Mouse (Mus musculus) megakaryocyte, embryonic 14.5 days (primary cell): ENCODE measurements around the gene Adam11. TPM values are rescaled to one million over a fixed set of nuclear protein-coding genes. Genes with fewer than 3 reads are reported as not detected.

Experiments used
- H3K27me3 ChIP-seq: replicated peaks from 2 replicates; pipeline ENCODE3; 2012; ENCODE audit warnings: inconsistent platforms
- H3K36me3 ChIP-seq: replicated peaks from 2 replicates; pipeline ENCODE3; 2012; ENCODE audit warnings: low read length, inconsistent platforms, mixed read lengths
- H3K4me1 ChIP-seq: 2 replicates; pipeline ENCODE4 v1.6.1; 2012; ENCODE audit warnings: inconsistent platforms
- H3K4me3 ChIP-seq: replicated peaks from 2 replicates; pipeline ENCODE3; 2012; ENCODE audit warnings: moderate library complexity, mild to moderate bottlenecking, inconsistent platforms
- H3K9me3 ChIP-seq: 2 replicates; pipeline ENCODE4 v1.6.1; 2012; ENCODE audit warnings: inconsistent platforms
- FLI1 ChIP-seq: IDR thresholded peaks from 2 replicates; pipeline ENCODE4 v1.6.1; 2012; ENCODE audit warnings: low read length, inconsistent platforms, mixed read lengths
- GATA1 ChIP-seq: IDR thresholded peaks from 3 replicates; pipeline ENCODE4 v1.6.1; 2012; ENCODE audit warnings: mixed read lengths, low read length, inconsistent platforms, borderline replicate concordance
- polyA plus RNA-seq: library from polyadenylated mRNA; stranded (reverse); fragments of >175 nt; gene quantifications from 2 replicates; pipeline ENCODE4 v1.2.3, GENCODE M21; 2012; ENCODE audit warnings: low replicate concordance; ENCODE audit not compliant: insufficient read depth

Adam11 gene
- polyA plus RNA-seq, 1 experiment, result 0.78 TPM

DNA sequence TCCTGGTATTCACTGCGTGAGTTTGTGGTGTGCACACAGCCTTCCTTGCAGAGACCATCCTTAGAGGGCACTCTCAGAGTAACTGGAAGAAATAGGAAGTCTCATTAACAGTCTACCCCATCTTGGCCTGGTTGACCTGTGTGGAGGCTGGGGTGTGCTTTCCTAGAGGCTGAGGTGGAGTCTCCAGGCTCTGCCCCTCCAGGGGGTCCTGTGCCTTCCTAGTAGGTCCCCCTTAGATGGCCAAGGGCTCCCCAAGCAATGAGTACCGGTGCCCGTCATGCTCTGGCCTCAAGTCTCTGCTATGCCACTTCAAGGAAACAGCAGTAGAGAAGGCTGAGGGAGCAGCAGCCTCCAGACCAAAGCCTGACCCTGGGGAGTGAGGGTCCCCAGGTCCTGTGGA lies 23.2 kb upstream of the Adam11 start:
- H3K36me3 ChIP-seq, result no peaks in the 10 kb centered on the region
- peaks cover 9% of the 10 kb centered on the region for H3K9me3 ChIP-seq
- H3K27me3 ChIP-seq, result peaks cover 66% of the 10 kb centered on the region
- H3K4me1 ChIP-seq, result peaks cover 13% of the 10 kb centered on the region
- no peak overlapping the region for H3K4me3 ChIP-seq
- TF ChIP-seq GATA1 (no peak), FLI1 (no peak)

- TF ChIP-seq GATA1 (no peak), FLI1 (no peak)
These were observed 21.8 kb upstream of the Adam11 start for GRCm38 (mm10) chr11:102739278-102739966.

DNA sequence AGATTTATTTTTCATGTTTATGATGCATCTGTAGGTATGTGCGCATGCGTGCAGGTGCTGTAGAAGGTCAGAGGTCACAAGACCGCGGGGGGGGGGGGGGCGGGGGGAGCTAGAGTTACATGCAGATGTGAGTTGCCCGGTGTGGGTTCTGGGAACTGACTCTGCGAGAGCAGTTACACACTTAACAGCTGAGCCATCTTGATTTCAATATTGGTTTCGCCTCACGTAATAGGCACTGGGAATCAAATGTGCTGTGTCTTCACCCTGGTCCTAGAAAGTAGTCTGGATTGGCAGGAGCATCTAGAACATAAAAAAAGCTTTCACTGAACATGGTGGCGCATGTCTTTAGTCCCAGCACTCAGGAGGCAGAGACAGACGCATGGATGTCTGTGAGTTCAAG lies 20.6 kb upstream of the Adam11 start:
- H3K4me1 ChIP-seq, result peaks cover 13% of the 10 kb centered on the region
- no peaks in the 10 kb centered on the region for H3K36me3 ChIP-seq
- H3K27me3 ChIP-seq, result peaks cover 70% of the 10 kb centered on the region
- TF ChIP-seq GATA1 (no peak), FLI1 (no peak)
- H3K4me3 ChIP-seq, result no peak overlapping the region
- H3K9me3 ChIP-seq, result 0 out of 2 replicates have a peak, but pooled peaks cover 4% of the 10 kb centered on the region

More at GRCm38 (mm10) chr11:102739278-102739966, 21.8 kb upstream of the Adam11 start:
- H3K4me3 ChIP-seq, result peak overlapping the region; percentile 60
- H3K9me3 ChIP-seq, result peaks cover 9% of the 10 kb centered on the region
- H3K27me3 ChIP-seq, result peaks cover 75% of the 10 kb centered on the region
- H3K4me1 ChIP-seq, result peaks cover 13% of the 10 kb centered on the region
- no peaks in the 10 kb centered on the region for H3K36me3 ChIP-seq

GRCm38 (mm10) chr11:102741129-102741950 lies 19.9 kb upstream of the Adam11 start:
- no peaks in the 10 kb centered on the region for H3K36me3 ChIP-seq
- H3K4me3 ChIP-seq, result no peak overlapping the region
- H3K9me3 ChIP-seq, result peaks cover 9% of the 10 kb centered on the region; the same call in 1 of the 2 replicates
- H3K4me1 ChIP-seq, result peaks cover 13% of the 10 kb centered on the region
- peaks cover 63% of the 10 kb centered on the region for H3K27me3 ChIP-seq
- TF ChIP-seq GATA1, result no peak
- TF ChIP-seq FLI1, result no peak

GRCm38 (mm10) chr11:102742066-102742465 lies 19.2 kb upstream of the Adam11 start:
- Histone ChIP-seq H3K36me3 (no peaks in the 10 kb centered on the region), H3K4me1 (peaks cover 13% of the 10 kb centered on the region), H3K4me3 (no peak overlapping the region), H3K27me3 (peaks cover 59% of the 10 kb centered on the region), H3K9me3 (peaks cover 13% of the 10 kb centered on the region; the same call in 1 of the 2 replicates)
- no peak for TF ChIP-seq GATA1

DNA sequence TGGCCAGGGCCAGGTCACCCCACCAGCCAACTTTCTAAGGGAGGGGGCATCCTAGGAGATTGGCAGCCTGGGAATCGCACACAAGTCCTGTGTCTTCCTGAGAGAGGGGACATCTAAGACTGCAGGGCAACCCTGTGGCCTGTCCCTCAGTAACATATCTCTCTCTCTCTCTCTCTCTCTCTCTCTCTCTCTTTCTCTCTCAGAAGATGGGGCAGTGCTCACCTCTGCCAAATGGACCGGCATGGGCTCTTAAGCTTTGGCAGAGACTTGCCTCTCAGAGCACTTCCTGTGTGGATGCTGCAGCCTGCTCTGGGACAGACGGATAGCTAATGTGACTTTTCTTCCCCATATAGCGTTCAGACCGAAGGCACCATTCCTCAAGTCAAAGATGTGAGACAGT lies 18.4 kb upstream of the Adam11 start:
- TF ChIP-seq FLI1, result no peak
- TF ChIP-seq GATA1, result no peak
- Histone ChIP-seq H3K9me3 (peaks cover 14% of the 10 kb centered on the region; the same call in 1 of the 2 replicates), H3K36me3 (no peaks in the 10 kb centered on the region), H3K4me1 (peaks cover 13% of the 10 kb centered on the region), H3K4me3 (no peak overlapping the region), H3K27me3 (peaks cover 55% of the 10 kb centered on the region)

- H3K4me3 ChIP-seq, result no peak overlapping the region
These were observed 16.5 kb upstream of the Adam11 start for GRCm38 (mm10) chr11:102744746-102745145.

GRCm38 (mm10) chr11:102747866-102748265 lies 13.4 kb upstream of the Adam11 start:
- Histone ChIP-seq H3K4me1 (no peaks in the 10 kb centered on the region), H3K27me3 (peaks cover 51% of the 10 kb centered on the region), H3K9me3 (peaks cover 20% of the 10 kb centered on the region; the same call in 1 of the 2 replicates), H3K36me3 (no peaks in the 10 kb centered on the region), H3K4me3 (no peak overlapping the region)
- no peak for TF ChIP-seq GATA1
- TF ChIP-seq FLI1, result no peak

More at GRCm38 (mm10) chr11:102744746-102745145, 16.5 kb upstream of the Adam11 start:
- Histone ChIP-seq H3K9me3 (peaks cover 20% of the 10 kb centered on the region; the same call in 1 of the 2 replicates), H3K4me1 (peaks cover 6% of the 10 kb centered on the region; the same call in 1 of the 2 replicates), H3K27me3 (peaks cover 51% of the 10 kb centered on the region), H3K36me3 (no peaks in the 10 kb centered on the region)
- TF ChIP-seq GATA1, result no peak
- no peak for TF ChIP-seq FLI1

DNA sequence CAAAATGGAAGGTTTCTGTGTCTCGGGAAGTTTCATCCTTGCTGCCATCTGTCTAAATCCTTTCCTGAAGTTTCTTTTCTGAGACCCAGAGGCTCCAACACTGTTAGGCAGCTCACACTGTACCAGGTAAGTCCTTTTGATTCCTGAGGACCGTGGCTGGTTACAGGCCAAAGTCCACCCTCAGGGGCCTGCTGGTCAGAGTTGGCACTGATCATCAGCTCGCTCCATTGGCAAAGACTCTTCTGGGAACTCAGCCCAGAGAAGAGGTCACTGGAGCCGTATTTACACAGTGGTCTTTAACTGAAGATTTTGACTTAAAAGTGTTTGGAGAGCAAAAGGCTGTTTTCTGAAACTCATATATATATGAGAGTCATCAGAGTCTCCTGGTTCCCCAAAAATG lies 12.9 kb upstream of the Adam11 start:
- Histone ChIP-seq H3K4me3 (no peak overlapping the region), H3K9me3 (peaks cover 20% of the 10 kb centered on the region; the same call in 1 of the 2 replicates), H3K36me3 (no peaks in the 10 kb centered on the region), H3K4me1 (no peaks in the 10 kb centered on the region), H3K27me3 (peaks cover 50% of the 10 kb centered on the region)
- TF ChIP-seq GATA1, result no peak
- TF ChIP-seq FLI1, result no peak
